Mouse (Mus musculus): ENCODE results near the gene Mast3. TPM values are rescaled to one million over a fixed set of nuclear protein-coding genes. Genes with fewer than 3 reads are reported as not detected.

Mast3 gene
- 19.5 and 19.7 TPM in 2 replicates for polyA plus RNA-seq (2012; rRNA removed)

GRCm38 (mm10) chr8:70804481-70805206 lies at the start of gene Mast3:
Gene Mast3 (minus strand): TSS chr8:70805054.
- peak; percentile 64 for DNase-seq (ENCODE audit: low spot score)

- no peak for DNase-seq (ENCODE audit: low spot score)
These were observed 49.0 kb upstream of the Mast3 start for GRCm38 (mm10) chr8:70853863-70854262.

GRCm38 (mm10) chr8:70852595-70853231 lies 47.9 kb upstream of the Mast3 start:
- DNase-seq (ENCODE audit: low spot score), result no peak

- no peak for DNase-seq (ENCODE audit: low spot score)
These were observed 47.0 kb upstream of the Mast3 start for GRCm38 (mm10) chr8:70851837-70852236.

- DNase-seq (ENCODE audit: low spot score), result no peak
These were observed 46.1 kb upstream of the Mast3 start for GRCm38 (mm10) chr8:70850947-70851346.

DNA sequence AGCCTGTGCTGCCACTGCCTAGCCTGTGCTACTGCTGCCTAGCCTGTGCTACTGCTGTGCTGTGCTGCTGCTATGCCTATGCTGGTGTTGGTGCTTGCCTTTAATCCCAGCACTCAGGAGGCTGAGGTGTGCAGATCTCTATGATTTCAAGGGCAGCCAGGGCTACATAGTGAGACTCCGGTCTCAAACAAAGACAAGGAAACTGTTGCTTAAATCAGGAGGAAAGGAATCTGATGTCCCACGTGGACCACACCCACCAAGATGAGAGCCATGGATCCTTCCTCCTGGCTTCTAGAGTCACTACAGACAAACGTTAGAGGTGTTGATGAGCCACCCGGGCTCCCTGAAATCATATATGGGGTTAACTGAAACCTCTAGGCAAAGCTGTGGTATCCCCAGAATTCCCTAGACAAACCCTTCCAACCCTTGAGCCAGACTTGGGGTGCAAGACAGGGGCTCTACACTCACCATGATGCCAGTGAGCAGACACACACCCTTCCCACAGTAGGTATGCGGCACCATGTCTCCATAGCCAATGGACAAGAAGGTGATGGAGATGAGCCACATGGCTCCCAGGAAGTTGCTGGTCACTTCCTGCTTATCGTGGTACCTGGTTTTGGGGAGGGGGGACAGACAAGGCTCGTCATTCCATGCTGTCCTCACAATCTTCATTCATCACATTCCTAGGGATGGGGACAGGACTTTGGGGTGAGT lies 45.4 kb upstream of the Mast3 start:
- no peak for DNase-seq (ENCODE audit: low spot score)

DNA sequence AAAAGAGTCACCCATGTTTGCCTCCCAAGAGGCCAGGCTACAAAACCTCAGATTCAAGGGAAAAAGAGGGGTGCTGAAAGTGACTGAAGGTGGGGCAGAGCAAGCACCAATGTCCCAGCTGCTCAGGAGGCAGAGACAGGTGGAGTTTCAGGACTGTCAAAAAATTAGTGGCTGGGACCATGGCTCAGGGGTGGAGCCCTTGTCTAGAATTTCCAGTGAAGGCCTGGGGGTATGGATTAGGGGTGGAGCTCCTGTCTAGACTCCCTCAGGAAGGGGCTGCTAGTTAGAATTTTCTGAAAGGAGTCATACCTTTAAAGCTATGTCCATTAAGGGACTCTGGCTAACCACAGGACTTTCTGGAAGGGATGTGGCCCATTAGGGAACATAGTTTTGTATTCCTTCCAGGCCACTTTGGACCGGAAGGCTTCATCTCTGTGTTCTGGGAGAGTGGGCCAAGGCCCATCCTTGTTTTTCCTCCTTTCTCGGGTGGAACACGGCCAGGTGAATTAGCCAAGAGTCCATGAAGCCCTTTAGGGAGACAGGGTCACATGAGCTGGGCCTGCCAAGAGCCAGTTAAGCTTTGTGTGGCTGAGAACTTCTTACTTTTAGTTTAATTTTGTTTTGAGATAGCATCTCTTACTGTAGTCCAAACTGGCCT lies 44.6 kb upstream of the Mast3 start:
- DNase-seq (ENCODE audit: low spot score), result no peak

GRCm38 (mm10) chr8:70846371-70847154 lies 41.7 kb upstream of the Mast3 start:
- DNase-seq (ENCODE audit: low spot score), result no peak

DNA sequence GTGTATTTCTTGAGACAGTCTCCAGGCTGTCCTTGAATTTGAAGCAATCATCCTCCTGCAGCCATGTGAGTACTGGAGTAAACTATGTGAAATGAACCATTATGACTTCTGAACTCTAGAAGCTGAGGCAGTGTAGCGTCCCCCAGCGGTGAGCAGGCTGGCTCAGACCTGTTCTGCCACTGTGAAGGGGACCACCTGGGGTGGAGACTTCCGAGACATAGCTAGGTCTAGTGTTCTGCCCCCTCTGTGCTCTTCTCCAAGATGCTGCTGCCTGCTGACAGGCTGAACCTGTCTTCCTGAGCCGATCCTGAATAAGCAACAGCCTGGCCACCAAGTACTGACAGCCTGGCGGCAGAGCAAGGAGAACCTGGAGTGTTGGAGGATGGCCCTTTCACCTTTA lies 40.3 kb upstream of the Mast3 start:
- DNase-seq (ENCODE audit: low spot score), result no peak

DNA sequence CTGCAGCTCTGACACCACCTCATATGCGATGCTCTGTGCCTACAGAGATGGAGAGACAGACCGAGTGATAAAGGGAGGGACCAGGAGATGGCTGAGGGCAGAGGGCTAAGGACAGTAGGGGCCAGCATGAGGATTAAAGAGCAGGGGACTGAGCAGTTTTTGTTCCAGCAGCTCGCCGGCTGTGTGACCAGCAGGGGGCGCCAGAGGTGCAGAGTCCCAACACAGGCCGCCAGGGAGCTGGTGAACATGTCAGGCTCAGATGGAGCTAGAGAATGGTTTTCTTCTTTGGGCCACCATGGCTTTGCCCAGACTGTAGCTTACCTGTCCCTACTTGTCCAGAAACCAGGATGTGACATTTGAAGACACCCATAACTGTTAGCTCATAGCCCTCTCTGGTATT lies 39.7 kb upstream of the Mast3 start:
- DNase-seq (ENCODE audit: low spot score), result peak; percentile 85

- no peak for DNase-seq (ENCODE audit: low spot score)
These were observed 39.1 kb upstream of the Mast3 start for GRCm38 (mm10) chr8:70843941-70844340.

GRCm38 (mm10) chr8:70843214-70843773 lies 38.4 kb upstream of the Mast3 start:
- DNase-seq (ENCODE audit: low spot score), result no peak

GRCm38 (mm10) chr8:70842484-70842883 lies 37.6 kb upstream of the Mast3 start:
- DNase-seq (ENCODE audit: low spot score), result no peak

- peak; percentile 83 for DNase-seq (ENCODE audit: low spot score)
These were observed 36.6 kb upstream of the Mast3 start for GRCm38 (mm10) chr8:70841147-70842072.

DNA sequence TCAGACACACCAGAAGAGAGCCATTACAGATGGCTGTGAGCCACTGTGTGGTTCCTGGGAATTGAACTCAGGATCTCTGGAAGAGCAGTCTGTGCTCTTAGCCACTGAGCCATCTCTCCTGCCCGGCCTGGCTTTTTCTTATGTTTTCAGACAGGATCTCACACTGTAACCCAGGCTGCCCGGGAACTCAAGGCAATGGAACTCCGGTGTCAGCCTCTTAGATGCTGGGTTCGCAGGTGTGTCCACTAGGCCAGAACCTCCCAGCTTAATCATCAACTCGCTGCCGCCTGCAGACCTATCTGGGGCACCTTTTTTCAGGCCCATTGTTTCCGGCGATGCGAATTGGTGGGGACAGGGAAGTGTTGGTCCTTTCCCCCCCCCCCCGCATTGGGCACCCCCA lies 35.7 kb upstream of the Mast3 start:
- DNase-seq (ENCODE audit: low spot score), result no peak

DNA sequence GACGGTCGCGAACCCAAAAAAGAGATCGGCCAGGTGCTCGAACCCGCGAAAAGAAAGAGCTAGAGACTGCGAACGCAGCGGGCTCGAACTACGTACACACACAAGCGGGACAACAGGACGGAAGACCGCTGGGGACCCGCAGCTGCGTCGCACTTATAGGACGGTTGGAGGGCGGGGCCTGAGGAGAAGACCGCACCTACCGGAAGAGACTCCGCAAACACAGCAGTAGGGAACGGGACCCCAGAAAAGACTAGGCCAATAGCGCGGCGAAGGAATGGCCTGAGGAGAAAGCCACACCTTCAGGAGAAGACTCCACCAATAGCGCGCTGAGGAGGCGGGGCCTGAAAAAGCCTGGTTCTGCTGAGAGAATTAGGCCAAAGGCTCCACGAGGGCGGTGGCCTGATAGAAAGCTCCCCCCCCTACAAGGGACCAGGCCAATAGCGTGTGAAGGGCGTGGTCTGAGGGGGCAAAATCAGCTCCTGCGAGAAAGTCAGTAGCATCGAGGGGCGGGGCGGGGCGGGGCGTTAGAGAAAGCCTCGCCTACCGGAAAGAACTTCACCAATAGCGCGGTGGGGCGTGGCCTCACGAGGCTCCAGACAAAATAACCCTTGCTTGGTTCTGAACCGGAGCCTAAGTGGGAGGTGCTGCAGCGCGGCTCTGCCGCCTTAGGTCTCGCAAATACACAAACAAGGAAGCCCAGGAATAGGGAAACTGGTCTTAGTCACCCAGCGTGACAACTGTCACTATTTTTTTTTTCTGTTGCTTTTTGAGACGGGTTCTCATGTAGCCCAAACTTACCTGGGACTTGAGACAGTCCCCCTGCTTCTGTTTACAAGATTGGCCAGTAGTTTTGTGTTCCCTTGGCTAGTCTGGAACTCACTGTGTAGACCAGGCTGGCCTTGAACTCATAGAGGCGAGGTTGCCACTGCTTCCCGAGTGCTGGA lies 34.8 kb upstream of the Mast3 start, which contains the start of gene Arrdc2:
Gene Arrdc2, minus strand, starts transcription at position 313 of the 944 bp plus-strand sequence.
- DNase-seq (ENCODE audit: low spot score), result peak; percentile 90

- DNase-seq (ENCODE audit: low spot score), result peak; percentile 48
These were observed 34.0 kb upstream of the Mast3 start for GRCm38 (mm10) chr8:70838654-70839407.

DNA sequence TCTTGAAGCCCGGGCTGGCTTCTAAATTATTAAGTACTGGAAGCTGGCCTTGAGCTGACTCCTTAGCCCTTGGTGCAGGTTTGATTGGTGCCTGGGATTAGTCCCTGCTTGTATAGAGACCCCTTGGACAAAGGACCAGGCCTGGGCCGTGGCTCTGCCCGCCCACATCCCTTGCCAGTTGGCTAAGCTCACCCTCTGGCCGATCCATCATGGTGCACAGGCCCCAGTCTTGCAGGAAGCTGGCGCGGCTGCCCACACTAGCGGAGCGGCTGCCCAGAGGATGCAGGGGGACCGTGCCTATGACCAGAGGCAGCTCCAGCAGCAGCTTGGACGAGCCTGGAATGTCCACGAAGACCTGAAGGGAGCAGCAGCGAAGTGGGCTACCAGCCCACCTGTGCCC lies 31.8 kb upstream of the Mast3 start:
- DNase-seq (ENCODE audit: low spot score), result no peak

Data from urinary bladder, adult 2 months (tissue).